Comparison of ENCODE assay signal across 8 mouse cellular contexts in genomic region chr5:143328690-143329495, GRCm38 (mm10). TPM values are rescaled to one million over a fixed set of nuclear protein-coding genes. Genes with fewer than 3 reads are reported as not detected.
DNase-seq lines count a peak whose midpoint lies in the region; ATAC-seq and TF ChIP-seq lines count a peak whose summit lies in the region.

Gene Zdhhc4 (minus strand): TSS chr5:143329256.

- DNase-seq in brain, embryonic 14.5 days (ENCODE audit: low read depth) = peak; percentile 97
- DNase-seq in liver, adult 2 months (ENCODE audit: extremely low read depth, low read depth, low spot score) = peak; percentile 69
- peak; percentile 90 for DNase-seq in splenic B cell, adult 2 months (ENCODE audit: low read depth, low spot score)

- H3K79me2 ChIP-seq in C2C12 (ENCODE audit: control insufficient read depth, insufficient read depth) = peaks cover 31% of the 10 kb centered on the region
- peaks cover 7% of the 10 kb centered on the region; the same call in 1 of the 2 replicates for H3K79me2 ChIP-seq in liver, adult 2 months (ENCODE audit: control insufficient read depth, insufficient read depth, low read length)
- H3K79me2 ChIP-seq in myocyte (ENCODE audit: control insufficient read depth, insufficient read depth) = peaks cover 16% of the 10 kb centered on the region

- peaks cover 20% of the 10 kb centered on the region for H3K36me3 ChIP-seq in C2C12 (ENCODE audit: control insufficient read depth, insufficient read depth)
- H3K36me3 ChIP-seq in erythroblast, embryonic 14.5 days (ENCODE audit: control insufficient read depth) = peaks cover 35% of the 10 kb centered on the region
- H3K36me3 ChIP-seq in heart, embryonic 11.5 days (ENCODE audit: control insufficient read depth, insufficient read depth, low read length) = peaks cover 1% of the 10 kb centered on the region
- peaks cover 23% of the 10 kb centered on the region for H3K36me3 ChIP-seq in kidney, embryonic 16.5 days (ENCODE audit: insufficient read depth, low read length)
- H3K36me3 ChIP-seq in liver, adult 2 months (ENCODE audit: control insufficient read depth, insufficient read depth, low read length) = no peaks in the 10 kb centered on the region
- peaks cover 10% of the 10 kb centered on the region for H3K36me3 ChIP-seq in myocyte (ENCODE audit: control insufficient read depth, insufficient read depth)
- no peaks in the 10 kb centered on the region; the same call in none of the 2 replicates for H3K36me3 ChIP-seq in splenic B cell, adult 2 months (ENCODE audit: control insufficient read depth, insufficient read depth, low read length, poor library complexity, severe bottlenecking)

- peaks cover 12% of the 10 kb centered on the region for H3K79me3 ChIP-seq in C2C12 (ENCODE audit: low read depth)

- H3K27me3 ChIP-seq in C2C12 (ENCODE audit: control insufficient read depth, insufficient read depth, insufficient read length) = no peaks in the 10 kb centered on the region
- H3K27me3 ChIP-seq in erythroblast, embryonic 14.5 days (ENCODE audit: control insufficient read depth) = no peaks in the 10 kb centered on the region
- H3K27me3 ChIP-seq in heart, embryonic 11.5 days (ENCODE audit: control insufficient read depth, insufficient read depth, low read length) = no peaks in the 10 kb centered on the region
- no peaks in the 10 kb centered on the region for H3K27me3 ChIP-seq in kidney, embryonic 16.5 days (ENCODE audit: insufficient read depth, low read length)
- H3K27me3 ChIP-seq in liver, adult 2 months (ENCODE audit: control insufficient read depth, insufficient read depth, low read length) = no peaks in the 10 kb centered on the region
- no peaks in the 10 kb centered on the region for H3K27me3 ChIP-seq in myocyte (ENCODE audit: control insufficient read depth, insufficient read depth, insufficient read length)
- no peaks in the 10 kb centered on the region for H3K27me3 ChIP-seq in splenic B cell, adult 2 months (ENCODE audit: control insufficient read depth, insufficient read depth, low read length, poor library complexity, severe bottlenecking)

- H3K4me3 ChIP-seq in C2C12 (ENCODE audit: insufficient read depth, poor library complexity, severe bottlenecking) (peak within 1 kb of the TSS; percentile 91), myocyte (peak within 1 kb of the TSS; percentile 96)
- H3K4me3 ChIP-seq in erythroblast, embryonic 14.5 days (replicated peaks) = peak within 1 kb of the TSS; percentile 79
- peak within 1 kb of the TSS; percentile 98 for H3K4me3 ChIP-seq in heart, embryonic 11.5 days (ENCODE audit: low read depth, low read length)
- H3K4me3 ChIP-seq in kidney, embryonic 16.5 days (ENCODE audit: low read length) = peak within 1 kb of the TSS; percentile 95
- peak within 1 kb of the TSS; percentile 75 for H3K4me3 ChIP-seq in liver, adult 2 months (ENCODE audit: insufficient read depth, low read depth, low read length)

- ATAC-seq in heart, embryonic 11.5 days (replicated peaks; ENCODE audit: insufficient number of reproducible peaks, low FRiP score, low TSS enrichment) = 0 out of 2 replicates have a peak, but pooled peaks have one; percentile 57
- ATAC-seq in kidney, embryonic 16.5 days (ENCODE audit: low FRiP score, low TSS enrichment) = peak; percentile 78

- H3K27ac ChIP-seq in heart, embryonic 11.5 days (ENCODE audit: low read depth, low read length) = peak within 1 kb of the TSS; percentile 22; the same call in 1 of the 2 replicates
- peak within 1 kb of the TSS; percentile 73 for H3K27ac ChIP-seq in kidney, embryonic 16.5 days (ENCODE audit: low read length)
- peak within 1 kb of the TSS; percentile 39 for H3K27ac ChIP-seq in liver, adult 2 months (replicated peaks; ENCODE audit: insufficient read depth, low read depth, low read length)

- no peaks in the 10 kb centered on the region for H3K9me3 ChIP-seq in erythroblast, embryonic 14.5 days (ENCODE audit: control insufficient read depth, low read length)
- no peaks in the 10 kb centered on the region for H3K9me3 ChIP-seq in heart, embryonic 11.5 days (replicated peaks; ENCODE audit: control insufficient read depth, low read length)
- no peaks in the 10 kb centered on the region for H3K9me3 ChIP-seq in kidney, embryonic 16.5 days (ENCODE audit: low read length)

- peak within 1 kb of the TSS; percentile 93 for H3K9ac ChIP-seq in heart, embryonic 11.5 days (ENCODE audit: low read depth, low read length)
- H3K9ac ChIP-seq in kidney, embryonic 16.5 days (replicated peaks; ENCODE audit: low read length) = peak within 1 kb of the TSS; percentile 92
- H3K9ac ChIP-seq in liver, adult 2 months (ENCODE audit: low read depth, low read length) = peak within 1 kb of the TSS; percentile 89

- H3K4me2 ChIP-seq in heart, embryonic 11.5 days = peak within 1 kb of the TSS; percentile 81
- H3K4me2 ChIP-seq in kidney, embryonic 16.5 days (replicated peaks; ENCODE audit: low read depth, low read length) = peak within 1 kb of the TSS; percentile 88
- H3K4me2 ChIP-seq in myocyte (ENCODE audit: low read depth) = peak within 1 kb of the TSS; percentile 97

- no peak for TF ChIP-seq CTCF in C2C12 (IDR thresholded peaks at IDR 0.05; ENCODE audit: control insufficient read depth, insufficient read depth, insufficient read length)
- TF ChIP-seq CTCF in brain, embryonic 14.5 days (IDR thresholded peaks at IDR 0.05; ENCODE audit: borderline replicate concordance, extremely low read depth, insufficient read depth, insufficient read length) = no peak
- TF ChIP-seq CTCF in liver, adult 2 months (IDR thresholded peaks at IDR 0.05; ENCODE audit: low read depth, low read length) = no peak

- peaks cover 29% of the 10 kb centered on the region for H3K4me1 ChIP-seq in erythroblast, embryonic 14.5 days (ENCODE audit: control insufficient read depth)
- peaks cover 14% of the 10 kb centered on the region for H3K4me1 ChIP-seq in heart, embryonic 11.5 days (ENCODE audit: control insufficient read depth, insufficient read depth, low read length)
- peaks cover 15% of the 10 kb centered on the region for H3K4me1 ChIP-seq in kidney, embryonic 16.5 days (ENCODE audit: insufficient read depth, low read length)
- H3K4me1 ChIP-seq in liver, adult 2 months (ENCODE audit: control insufficient read depth, insufficient read depth, low read length) = no peaks in the 10 kb centered on the region

- peak; percentile 90 for TF ChIP-seq POLR2A in brain, embryonic 14.5 days (IDR thresholded peaks at IDR 0.05; ENCODE audit: borderline replicate concordance, extremely low read depth, insufficient read depth, insufficient read length, poor library complexity, severe bottlenecking)
- TF ChIP-seq POLR2A in liver, adult 2 months (IDR thresholded peaks at IDR 0.05; ENCODE audit: extremely low read depth, insufficient read depth, low read length) = peak; percentile 45; the same call in 1 of the 2 replicates
- peak; percentile 58 for TF ChIP-seq POLR2A in myocyte (IDR thresholded peaks at IDR 0.05; ENCODE audit: insufficient read length, low read depth)

- peak within 1 kb of the TSS; percentile 99 for H3ac ChIP-seq in C2C12 (ENCODE audit: control insufficient read depth, insufficient read length, low read depth)
- peak within 1 kb of the TSS; percentile 50 for H3ac ChIP-seq in myocyte (ENCODE audit: control insufficient read depth, insufficient read length)

- WGBS in heart, embryonic 11.5 days (ENCODE audit: insufficient replicate concordance) = under 1% methylated on average over 57 of the region's 57 CpGs
- under 1% methylated on average over 57 of the region's 57 CpGs for WGBS in kidney, embryonic 16.5 days
- WGBS in liver, adult 2 months = under 1% methylated on average over 57 of the region's 57 CpGs

TF ChIP-seq in C2C12, 6 proteins besides CTCF, POLR2A, EP300 and RAD21:
- TF ChIP-seq MYOD1 (IDR thresholded peaks at IDR 0.05; ENCODE audit: control insufficient read depth, insufficient read length, low read depth) (no peak), USF1 (IDR thresholded peaks at IDR 0.05; ENCODE audit: low read depth) (no peak), MAX (IDR thresholded peaks at IDR 0.05) (no peak), FOSL1 (IDR thresholded peaks at IDR 0.05; ENCODE audit: insufficient read depth, low read length, poor library complexity, severe bottlenecking) (no peak), MYOG (IDR thresholded peaks at IDR 0.05; ENCODE audit: control insufficient read depth, extremely low read depth, insufficient read length) (no peak), CEBPB (IDR thresholded peaks at IDR 0.05; ENCODE audit: low read depth) (no peak)

TF ChIP-seq in myocyte, 11 proteins besides CTCF, POLR2A, EP300 and RAD21:
- no peak for TF ChIP-seq TCF12 (IDR thresholded peaks at IDR 0.05; ENCODE audit: insufficient read depth, poor library complexity, severe bottlenecking)
- no peak for TF ChIP-seq MYOD1 (IDR thresholded peaks at IDR 0.05; ENCODE audit: control insufficient read depth in 1 of 3, insufficient read length in 2 of 3, low read depth in 2 of 3)
- TF ChIP-seq CEBPB (IDR thresholded peaks at IDR 0.05; ENCODE audit: insufficient read depth, poor library complexity, severe bottlenecking) = no peak
- no peak for TF ChIP-seq MYOG (IDR thresholded peaks at IDR 0.05; ENCODE audit: control insufficient read depth in 1 of 3, insufficient read depth in 1 of 3, insufficient read length in 2 of 3, low read depth in 2 of 3)
- TF ChIP-seq REST (IDR thresholded peaks at IDR 0.05; ENCODE audit: insufficient read depth, insufficient read length) = no peak
- peak; percentile 75 for TF ChIP-seq SRF (IDR thresholded peaks at IDR 0.05; ENCODE audit: control insufficient read depth, insufficient read length, low read depth)
- TF ChIP-seq E2F4 (IDR thresholded peaks at IDR 0.05; ENCODE audit: insufficient read depth) = no peak
- no peak for TF ChIP-seq USF1 (IDR thresholded peaks at IDR 0.05; ENCODE audit: low read depth)
- peak; percentile 50 for TF ChIP-seq POLR2AphosphoS2 (IDR thresholded peaks at IDR 0.05; ENCODE audit: insufficient read length, low read depth)
- no peak for TF ChIP-seq MAX (IDR thresholded peaks at IDR 0.05; ENCODE audit: low read depth)
- TF ChIP-seq TCF3 (IDR thresholded peaks at IDR 0.05; ENCODE audit: insufficient read length, low read depth) = no peak

RNA-seq across cellular contexts. Expression of gene Zdhhc4, which starts in this region (rescaled TPM):
- 48.7 TPM for polyA plus RNA-seq in C2C12 (2012; fragmentation: generic; extraction: Trizol)
- polyA plus RNA-seq in brain, embryonic 14.5 days (2012; rRNA removed) = 70.3 and 76.3 TPM in 2 replicates
- 4.9 and 6.6 TPM in 2 replicates for polyA plus RNA-seq in erythroblast, embryonic 14.5 days (2012)
- polyA plus RNA-seq in heart, embryonic 11.5 days (2014; fragmentation: Nextera tagmentation; extraction: Ambion mirVana) = 56.6 and 56.9 TPM in 2 replicates
- 81.9 and 82.7 TPM in 2 replicates for polyA plus RNA-seq in kidney, embryonic 16.5 days (2015; fragmentation: Nextera tagmentation; extraction: Ambion mirVana)
- total RNA-seq in liver, adult 2 months (2014; rRNA removed) = 13.0 and 14.0 TPM in 2 replicates
- 37.9 and 42.5 TPM in 2 replicates for polyA plus RNA-seq in liver, adult 2 months (2012; rRNA removed)
- polyA plus RNA-seq in myocyte (2012; fragmentation: generic; extraction: Trizol) = 60.5 TPM

Comparison
In these comparisons a context has a peak if more than half of its experiments do, and no peak if none do; other contexts are left out.
1. Peak in every context shown above with its lines: DNase-seq, ATAC-seq, H3K4me3 ChIP-seq and H3K27ac ChIP-seq.
2. H3K27ac ChIP-seq: peak in every context shown above with its lines; median percentile 73 in kidney, embryonic 16.5 days; 39 in liver, adult 2 months; 22 in heart, embryonic 11.5 days.